Mouse (Mus musculus) CD4-positive, CD25-positive, alpha-beta regulatory T cell, adult 9 weeks (primary cell): ENCODE data around the gene Ccm2l. TPM values are rescaled to one million over a fixed set of nuclear protein-coding genes. Genes with fewer than 3 reads are reported as not detected.

Experiments used
- polyA plus RNA-seq: library from polyadenylated mRNA; unstranded; fragments of 100-300 nt; shearing (Covaris generic); gene quantifications from one replicate; pipeline ENCODE4 v1.2.1, GENCODE M21; 2017

Gene Ccm2l
- polyA plus RNA-seq: not detected

DNA sequence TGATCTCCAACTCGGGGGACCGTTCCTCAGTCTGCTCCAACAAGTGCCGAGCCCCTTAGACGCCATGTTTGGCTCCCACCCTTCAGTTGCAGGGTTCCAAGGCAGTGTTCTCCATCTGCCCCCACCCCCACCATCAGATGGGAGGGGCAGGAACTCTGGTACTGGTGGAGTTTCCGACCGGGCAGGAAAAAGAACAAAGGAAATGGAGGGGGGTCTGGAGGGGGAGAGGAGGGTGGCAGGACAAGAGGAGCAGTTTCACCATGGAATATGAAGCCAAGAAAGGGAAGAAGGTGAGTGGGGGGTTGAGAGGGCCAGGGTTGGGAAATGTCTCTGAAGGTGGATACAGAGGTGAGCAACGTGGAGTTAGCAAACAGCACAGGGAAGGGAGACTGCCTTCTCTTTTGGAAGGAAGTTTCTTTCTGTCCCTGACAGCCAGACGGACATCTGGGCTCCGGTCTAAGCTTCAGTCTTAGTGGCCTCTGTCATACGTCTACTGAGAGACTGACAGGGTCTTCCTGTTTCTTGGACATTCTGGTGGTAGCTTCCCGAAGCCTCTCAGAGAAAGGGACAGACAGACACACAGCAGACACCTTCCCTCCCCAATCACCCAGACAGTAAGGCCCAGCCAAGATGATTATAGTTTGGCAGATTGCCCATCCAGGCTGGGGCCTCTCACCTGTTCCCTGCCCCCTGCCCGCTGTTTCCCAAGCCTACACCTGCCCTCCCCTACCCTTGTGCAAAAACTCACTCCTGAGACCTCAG lies at the start of gene Ccm2l:
Gene Ccm2l, plus strand, starts transcription at position 209 of the 762 bp plus-strand sequence.

DNA sequence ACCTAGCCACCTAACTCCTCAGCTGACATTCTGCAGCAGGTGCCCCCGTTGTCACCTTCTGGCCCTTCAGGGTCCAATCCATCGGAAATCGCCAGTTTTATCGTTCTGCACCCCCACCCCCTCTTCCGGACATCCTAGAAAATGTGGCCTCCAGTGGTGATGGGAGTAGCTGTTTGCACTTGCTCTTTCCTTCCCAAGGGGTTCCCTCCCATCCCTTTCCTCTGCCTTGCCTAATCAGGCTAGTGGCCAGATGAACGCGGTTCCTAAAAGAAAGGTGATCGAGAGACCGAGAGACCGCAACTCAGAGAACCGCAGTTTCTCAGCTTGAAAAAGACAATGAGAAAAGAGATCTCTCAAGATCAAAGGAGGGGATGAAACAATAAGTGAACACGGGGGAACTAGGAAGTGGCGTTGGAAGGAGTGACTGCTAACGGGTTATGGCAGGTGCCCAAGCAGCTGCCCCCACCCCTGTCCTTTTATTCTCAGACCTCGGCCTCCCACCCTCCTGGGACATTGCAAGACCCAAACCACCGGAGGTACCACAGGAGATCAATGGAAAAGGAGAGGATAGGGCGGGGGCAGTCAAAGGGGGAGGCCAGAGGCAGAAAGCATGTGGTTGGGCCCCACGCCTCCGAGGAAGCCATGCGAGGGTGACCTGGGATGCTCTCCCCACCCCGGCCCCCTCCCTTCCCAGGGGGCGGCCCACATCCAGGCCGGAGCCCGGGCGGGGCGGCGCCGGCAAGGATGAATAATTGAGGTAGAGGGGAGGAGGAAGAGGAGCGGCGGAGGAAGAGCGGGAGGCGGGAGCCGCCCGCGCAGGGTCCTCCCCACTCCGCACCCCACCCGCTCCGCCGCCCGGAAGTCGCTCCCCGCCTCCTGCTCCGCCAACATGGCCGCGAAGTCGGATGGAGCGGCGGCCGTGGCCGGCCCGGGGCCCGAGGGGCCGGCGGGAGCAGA lies 34.4 kb upstream of the Ccm2l start, which contains the start of gene Xkr7:
Gene Xkr7, plus strand, starts transcription at position 727 of the 957 bp plus-strand sequence.

DNA sequence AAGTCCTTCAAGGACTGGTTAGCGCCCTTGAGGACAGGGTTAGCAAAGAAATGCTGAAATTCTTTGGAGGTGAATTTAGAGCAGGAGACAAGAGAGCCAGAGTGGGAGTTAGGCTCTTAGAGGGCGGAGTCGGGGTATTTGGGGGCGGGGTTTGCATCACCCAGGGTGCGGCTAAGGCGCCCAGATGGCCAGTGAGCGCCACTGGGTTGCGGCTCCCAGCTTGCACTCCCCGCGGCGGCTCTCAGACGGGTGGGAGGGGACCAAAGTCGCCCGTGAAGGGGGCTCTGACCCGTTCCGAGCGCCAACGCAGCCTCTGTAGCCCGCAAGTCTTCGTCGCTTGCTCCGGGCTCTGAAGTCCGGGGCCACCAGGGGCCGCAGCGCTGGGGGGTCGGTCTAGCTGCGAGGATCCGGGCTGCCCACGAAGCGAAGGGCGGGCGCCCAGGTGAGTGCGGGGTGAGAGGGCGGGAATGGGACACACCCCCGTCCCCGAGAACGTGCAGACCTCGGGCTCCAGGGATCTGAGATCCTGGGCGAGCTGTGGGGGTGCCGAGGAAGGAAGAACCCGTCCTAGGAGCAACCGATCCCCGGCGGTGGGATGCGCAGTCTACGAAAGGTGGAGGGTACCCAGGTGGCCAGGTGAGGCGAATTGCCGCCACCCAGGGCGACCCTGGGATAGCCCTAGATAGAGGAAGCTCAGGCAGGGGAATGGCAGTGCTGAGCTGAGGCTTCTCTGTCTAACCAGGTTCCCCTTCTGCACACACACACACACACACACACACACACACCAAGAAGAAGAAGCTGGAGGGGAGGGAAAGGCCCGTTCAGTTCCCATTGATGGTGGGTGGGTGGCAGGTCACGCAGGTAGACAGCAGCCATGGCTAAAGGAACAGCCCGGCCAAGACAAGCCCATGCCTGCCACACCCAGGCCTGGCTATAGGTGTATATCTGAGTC lies 42.8 kb downstream of the Ccm2l start, which contains the start of gene Hck:
Gene Hck, plus strand, starts transcription at position 156 of the 952 bp plus-strand sequence.

Other genes with a start within 250 kb of the Ccm2l start
- gene Bcl2l1, start 234.2 kb upstream of the Ccm2l start, polyA plus RNA-seq: 69.7 TPM
- gene Tpx2, start 218.0 kb upstream of the Ccm2l start, polyA plus RNA-seq: 4.1 TPM
- gene Mylk2, start 154.6 kb upstream of the Ccm2l start, polyA plus RNA-seq: not detected
- not detected for gene Foxs1, start 132.7 kb upstream of the Ccm2l start, polyA plus RNA-seq
- gene Dusp15, start 114.3 kb upstream of the Ccm2l start, polyA plus RNA-seq: not detected
- gene Ttll9, start 103.5 kb upstream of the Ccm2l start, polyA plus RNA-seq: 1.3 TPM
- 200 TPM for gene Pdrg1, start 50.5 kb upstream of the Ccm2l start, polyA plus RNA-seq
- gene Xkr7, start 34.1 kb upstream of the Ccm2l start, polyA plus RNA-seq: not detected
- gene Hck, start 42.5 kb downstream of the Ccm2l start, polyA plus RNA-seq: 0.77 TPM
- 71.9 TPM for gene Tm9sf4, start 95.3 kb downstream of the Ccm2l start, polyA plus RNA-seq
- gene Tspyl3, start 159.5 kb downstream of the Ccm2l start, polyA plus RNA-seq: 41.5 TPM
- gene Plagl2, start 175.5 kb downstream of the Ccm2l start, polyA plus RNA-seq: 13.7 TPM
- gene Pofut1, start 175.6 kb downstream of the Ccm2l start, polyA plus RNA-seq: 23.5 TPM
- gene Kif3b, start 225.5 kb downstream of the Ccm2l start, polyA plus RNA-seq: 26.7 TPM